Mouse (Mus musculus) G1E (cell line): ENCODE data around the gene Rnf217. TPM values are rescaled to one million over a fixed set of nuclear protein-coding genes. Genes with fewer than 3 reads are reported as not detected.

Experiments
- ATAC-seq: 2 replicates; pipeline ENCODE4 v1.8.0; 2016; ENCODE audit warnings: mild to moderate bottlenecking; ENCODE audit not compliant: insufficient number of reproducible peaks, poor library complexity, low FRiP score, severe bottlenecking; ENCODE audit errors: extremely low read depth
- DNase-seq: peaks from one replicate; pipeline ENCODE4 v3.0.0; 2012; ENCODE audit warnings: low spot score
- H3K27me3 ChIP-seq: 2 replicates; pipeline ENCODE4 v1.6.1; 2012; ENCODE audit warnings: mild to moderate bottlenecking, low read length, inconsistent platforms; ENCODE audit not compliant: insufficient read depth
- H3K36me3 ChIP-seq: replicated peaks from 2 replicates; pipeline ENCODE3; 2012; ENCODE audit warnings: mild to moderate bottlenecking, inconsistent platforms
- H3K4me1 ChIP-seq: 2 replicates; pipeline ENCODE4 v1.6.1; 2012; ENCODE audit warnings: low read depth, low read length, inconsistent platforms, mixed read lengths; ENCODE audit not compliant: insufficient read depth
- H3K4me3 ChIP-seq: 2 replicates; pipeline ENCODE4 v1.5.1; 2012; ENCODE audit warnings: low read depth, mild to moderate bottlenecking, inconsistent platforms, low read length, moderate library complexity, mixed read lengths
- H3K9me3 ChIP-seq: replicated peaks from 2 replicates; pipeline ENCODE4 v1.6.1; 2012; ENCODE audit warnings: inconsistent platforms
- CTCF ChIP-seq: IDR thresholded peaks from 2 replicates; pipeline ENCODE4 v1.5.1; 2012; ENCODE audit warnings: low read depth, low read length, inconsistent platforms, mixed read lengths
- GATA1 ChIP-seq: IDR thresholded peaks from 2 replicates; pipeline ENCODE4 v1.6.1; 2012; ENCODE audit warnings: borderline replicate concordance, low read length, inconsistent platforms, mixed read lengths
- GATA2 ChIP-seq: IDR thresholded peaks from 2 replicates; pipeline ENCODE4 v1.6.1; 2012; ENCODE audit warnings: low read depth, low read length, inconsistent platforms, borderline replicate concordance
- POLR2AphosphoS5 ChIP-seq: IDR thresholded peaks from 2 replicates; pipeline ENCODE4 v1.6.1; 2012; ENCODE audit warnings: low read depth, low read length, inconsistent platforms; ENCODE audit not compliant: insufficient replicate concordance
- TAL1 ChIP-seq: conservative IDR thresholded peaks from 2 replicates; pipeline ENCODE4 v1.6.1; 2012; ENCODE audit warnings: low read depth, low read length, inconsistent platforms, mixed read lengths
- polyA plus RNA-seq: library from polyadenylated mRNA; stranded (reverse); fragments of >175 nt; gene quantifications from 2 replicates; pipeline ENCODE4 v1.2.3, GENCODE M21; 2012
- total RNA-seq, 2 experiments: library from RNA; stranded (forward) in 1 of 2; stranded (reverse) in 1 of 2; fragments of 200-1000 nt in 1 of 2; fragments of >200 nt in 1 of 2; fragmentation: Nextera tagmentation in 1 of 2; gene quantifications; 2 replicates each; pipeline ENCODE4 v1.2.3; 2014 to 2017

The Rnf217 gene
- total and polyA plus RNA-seq, 3 experiments, result 0.05 TPM; not detected in 2

- Histone ChIP-seq H3K9me3 (no peaks in the 10 kb centered on the region), H3K4me3 (no peak overlapping the region), H3K27me3 (no peaks in the 10 kb centered on the region), H3K36me3 (no peaks in the 10 kb centered on the region), H3K4me1 (no peaks in the 10 kb centered on the region)
- DNase-seq (no peak), ATAC-seq (no peak)
- TF ChIP-seq CTCF (no peak), POLR2AphosphoS5 (no peak), TAL1 (no peak), GATA2 (no peak), GATA1 (no peak)
Measured at GRCm38 (mm10) chr10:31504134-31504551, 104.8 kb downstream of the Rnf217 start.

- no peaks in the 10 kb centered on the region for H3K27me3 ChIP-seq
- TF ChIP-seq GATA1 (no peak), POLR2AphosphoS5 (no peak), GATA2 (no peak), CTCF (no peak), TAL1 (no peak)
- H3K4me3 ChIP-seq, result no peak overlapping the region
- ATAC-seq (no peak), DNase-seq (no peak)
- H3K4me1 ChIP-seq, result no peaks in the 10 kb centered on the region
- no peaks in the 10 kb centered on the region for H3K9me3 ChIP-seq
- no peaks in the 10 kb centered on the region for H3K36me3 ChIP-seq
Measured at GRCm38 (mm10) chr10:31503542-31504133, 105.3 kb downstream of the Rnf217 start.

- no peak for ATAC-seq
- no peak for TF ChIP-seq TAL1
- no peak for TF ChIP-seq GATA2
- no peak for TF ChIP-seq POLR2AphosphoS5
- no peak for TF ChIP-seq GATA1
- TF ChIP-seq CTCF, result no peak
- Histone ChIP-seq H3K27me3 (no peaks in the 10 kb centered on the region), H3K9me3 (no peaks in the 10 kb centered on the region), H3K4me3 (no peak overlapping the region), H3K36me3 (no peaks in the 10 kb centered on the region), H3K4me1 (no peaks in the 10 kb centered on the region)
- DNase-seq, result no peak
Measured at GRCm38 (mm10) chr10:31501644-31502043, 107.3 kb downstream of the Rnf217 start.

GRCm38 (mm10) chr10:31496931-31497330, 112.1 kb downstream of the Rnf217 start:
- TF ChIP-seq POLR2AphosphoS5 (no peak), CTCF (no peak), GATA1 (no peak), TAL1 (no peak), GATA2 (no peak)
- H3K4me1 ChIP-seq, result no peaks in the 10 kb centered on the region
- H3K36me3 ChIP-seq, result no peaks in the 10 kb centered on the region
- no peak overlapping the region for H3K4me3 ChIP-seq
- no peaks in the 10 kb centered on the region for H3K27me3 ChIP-seq
- ATAC-seq (no peak), DNase-seq (no peak)
- no peaks in the 10 kb centered on the region for H3K9me3 ChIP-seq

GRCm38 (mm10) chr10:31495826-31496225, 113.2 kb downstream of the Rnf217 start:
- Histone ChIP-seq H3K27me3 (no peaks in the 10 kb centered on the region), H3K4me3 (no peak overlapping the region), H3K36me3 (no peaks in the 10 kb centered on the region), H3K9me3 (no peaks in the 10 kb centered on the region), H3K4me1 (no peaks in the 10 kb centered on the region)
- ATAC-seq (no peak), DNase-seq (no peak)
- no peak for TF ChIP-seq GATA1

- Histone ChIP-seq H3K9me3 (no peaks in the 10 kb centered on the region), H3K27me3 (no peaks in the 10 kb centered on the region), H3K4me3 (no peak overlapping the region), H3K36me3 (no peaks in the 10 kb centered on the region), H3K4me1 (no peaks in the 10 kb centered on the region)
- TF ChIP-seq GATA1 (no peak), POLR2AphosphoS5 (no peak)
- no peak for DNase-seq
- ATAC-seq, result no peak
Measured at GRCm38 (mm10) chr10:31494296-31494695, 114.7 kb downstream of the Rnf217 start.

GRCm38 (mm10) chr10:31467043-31467898, 141.7 kb downstream of the Rnf217 start:
- no peaks in the 10 kb centered on the region for H3K36me3 ChIP-seq
- H3K27me3 ChIP-seq, result no peaks in the 10 kb centered on the region
- DNase-seq, result no peak
- no peaks in the 10 kb centered on the region for H3K9me3 ChIP-seq
- no peak for ATAC-seq
- TF ChIP-seq GATA1 (no peak), TAL1 (no peak), CTCF (no peak), POLR2AphosphoS5 (no peak), GATA2 (no peak)
- H3K4me1 ChIP-seq, result no peaks in the 10 kb centered on the region
- H3K4me3 ChIP-seq, result no peak overlapping the region
